Mouse (Mus musculus) layer of hippocampus, adult 11-12 months (tissue): ENCODE measurements around the gene Gtf2ird1.
"Not testable (repeated sequence)": the region's sequence is repeated elsewhere in the genome, so short reads cannot be mapped to it uniquely, and the experiment has no call there.

Experiments
- DNase-seq: peaks from one replicate; pipeline ENCODE4 v3.0.0; 2022; ENCODE audit warnings: low spot score

Gtf2ird1 gene

DNA sequence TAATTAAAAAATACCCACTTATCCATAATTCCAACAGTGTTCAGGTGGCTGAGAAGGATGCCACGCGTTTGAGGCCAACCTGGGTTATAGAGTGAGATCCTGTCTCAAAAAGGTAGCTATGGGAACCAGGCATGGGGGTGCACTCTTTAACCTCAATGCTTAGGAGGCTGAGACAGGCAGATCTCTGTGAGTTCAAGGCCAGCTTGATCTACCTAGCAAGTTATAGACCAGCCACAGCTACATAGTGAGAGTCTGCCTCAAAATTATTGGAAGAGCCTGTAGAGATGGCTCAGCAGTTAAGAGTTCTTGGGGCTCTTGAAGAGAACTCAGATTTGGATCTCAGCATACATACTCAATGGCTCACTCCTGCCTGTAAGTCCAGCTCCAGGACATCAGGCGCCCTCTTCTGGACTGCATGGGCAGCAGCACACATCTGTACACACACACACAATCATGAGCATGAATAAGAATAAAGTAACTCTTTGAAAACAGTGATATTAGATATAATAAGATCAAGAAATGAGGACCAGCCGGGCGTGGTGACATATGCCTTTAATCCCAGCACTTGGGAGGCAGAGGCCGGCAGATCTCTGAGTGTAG is 18.6 kb upstream of the Gtf2ird1 start:
- no peak for DNase-seq

DNA sequence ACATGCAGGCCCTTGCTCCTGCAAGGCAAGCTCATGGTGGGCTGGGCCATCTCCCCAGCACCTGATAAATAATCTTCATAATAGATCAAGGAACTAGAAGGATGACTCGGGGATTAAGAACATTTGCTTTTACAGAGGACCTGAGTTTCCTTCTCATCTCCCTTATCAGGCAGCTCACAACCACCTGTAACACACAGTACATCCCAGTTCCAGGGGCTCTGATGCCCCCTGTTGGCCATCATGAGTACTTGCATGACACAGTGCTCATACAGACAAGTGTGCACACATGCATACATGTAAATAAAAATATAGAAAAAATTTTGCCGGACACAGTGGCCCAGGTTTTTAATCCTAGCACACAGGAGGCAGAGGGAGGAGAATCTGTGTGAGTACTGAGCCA is 17.4 kb upstream of the Gtf2ird1 start:
- DNase-seq, result no peak

DNA sequence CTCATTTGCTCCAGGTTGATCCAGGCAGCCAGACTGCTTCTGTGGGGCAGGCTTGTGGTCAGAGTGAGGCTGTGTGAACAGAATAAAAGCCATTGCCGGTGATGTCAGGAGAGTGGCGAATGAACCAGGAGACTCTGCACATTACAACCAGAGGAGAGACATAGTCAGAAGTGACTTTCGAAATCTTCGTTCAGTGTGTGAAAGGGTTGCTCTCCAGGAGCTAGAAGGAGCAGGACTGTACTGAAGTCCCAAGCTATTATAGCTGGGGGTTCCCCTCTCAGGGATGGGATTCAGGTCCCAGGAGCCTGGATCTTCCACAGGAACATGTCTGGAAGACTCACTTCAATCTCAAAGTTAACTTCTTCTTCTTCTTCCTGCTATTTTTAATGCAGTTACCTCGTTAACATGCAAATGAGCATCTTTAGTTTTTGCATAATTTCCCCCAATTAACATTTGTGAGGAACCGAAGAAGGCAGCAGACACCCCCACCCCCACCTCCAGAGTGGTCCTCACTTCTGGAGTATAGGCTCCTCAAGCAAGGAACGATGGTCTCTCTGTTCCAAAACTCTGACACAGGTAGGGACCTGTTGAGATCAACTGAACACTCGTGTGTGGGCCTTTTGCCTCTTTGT is 14.1 kb upstream of the Gtf2ird1 start:
- no peak for DNase-seq

DNA sequence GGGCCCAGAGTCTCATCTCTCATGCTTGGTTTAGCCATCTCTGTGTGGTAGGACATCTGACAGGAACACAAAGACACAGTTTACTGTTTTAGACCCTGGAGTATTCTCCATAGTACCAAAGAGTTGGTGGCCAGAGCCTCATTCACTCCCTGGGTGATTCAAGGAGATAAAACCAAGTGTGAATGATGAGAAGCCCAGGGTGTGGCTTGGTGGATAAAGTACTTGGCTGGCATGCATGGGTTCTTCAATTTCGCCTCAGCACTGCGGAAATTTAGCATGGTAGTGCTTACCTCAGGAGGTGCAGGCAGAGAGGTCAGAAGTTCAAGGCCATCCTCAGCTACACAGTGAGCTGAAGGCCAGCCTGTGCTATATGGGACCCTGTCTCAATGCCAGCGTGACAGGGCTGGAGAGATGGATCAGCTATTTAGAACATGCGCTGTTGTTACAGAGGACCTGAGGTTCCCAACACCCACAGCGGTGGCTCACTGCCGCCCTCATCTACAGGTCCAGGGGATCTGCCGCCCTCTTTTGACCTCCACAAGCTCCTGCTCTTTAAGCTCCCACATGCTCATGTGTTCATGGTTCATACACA is 13.1 kb upstream of the Gtf2ird1 start:
- no peak for DNase-seq

DNA sequence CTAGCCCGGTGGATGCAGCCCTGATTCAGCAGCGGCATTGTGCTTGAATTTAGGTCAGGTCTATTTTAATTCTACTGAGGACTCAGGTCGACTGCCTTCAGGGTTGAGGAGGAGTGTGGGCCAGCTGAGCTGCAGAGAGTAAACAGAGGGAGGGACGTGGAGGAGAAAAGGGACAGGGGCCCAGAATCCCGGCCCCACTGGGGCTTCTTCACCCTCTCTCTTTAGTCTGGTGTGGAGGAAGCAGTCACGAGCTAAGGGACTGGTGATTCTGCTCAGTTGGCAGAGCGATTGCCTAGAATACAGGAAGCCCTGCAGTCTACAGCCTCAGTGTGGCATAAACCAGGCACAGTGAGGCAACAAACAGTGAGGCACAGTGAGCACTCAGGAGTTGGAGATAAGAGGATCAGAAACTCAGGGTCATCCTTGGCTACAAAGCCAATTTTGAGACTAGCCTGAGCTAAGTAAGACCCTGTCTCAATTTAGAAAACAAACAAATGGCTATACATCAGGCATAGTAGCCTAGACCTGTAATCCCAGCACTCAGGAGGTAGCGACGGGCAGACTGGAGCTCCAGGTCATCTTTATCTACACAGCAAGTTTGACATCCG is 11.7 kb upstream of the Gtf2ird1 start:
- no peak for DNase-seq

DNA sequence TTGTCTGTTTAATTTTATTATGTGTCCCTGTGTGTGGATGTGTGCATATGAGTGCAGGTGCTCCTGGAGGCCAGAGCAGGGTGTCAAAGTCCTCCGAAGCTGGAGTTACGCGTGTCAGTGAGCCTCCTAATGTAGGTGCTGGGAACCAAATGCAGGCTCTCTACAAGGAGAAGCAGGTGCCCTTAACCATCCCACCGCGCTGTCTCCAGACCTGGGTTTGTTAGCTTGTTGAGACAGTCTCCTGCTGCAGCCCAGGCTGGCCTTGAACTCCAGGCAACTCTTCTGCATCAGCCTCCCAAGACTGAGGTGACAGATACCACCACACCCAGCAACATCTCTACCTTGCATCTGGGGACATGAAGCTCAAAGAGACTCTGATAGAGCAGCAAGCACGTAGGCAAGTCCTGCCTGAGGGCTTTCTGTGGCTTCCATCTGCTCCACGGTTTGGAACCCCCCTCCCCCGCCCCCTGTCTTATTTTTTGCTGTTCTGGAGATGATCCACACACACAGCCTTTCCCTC is 10.6 kb upstream of the Gtf2ird1 start:
- no peak for DNase-seq

DNA sequence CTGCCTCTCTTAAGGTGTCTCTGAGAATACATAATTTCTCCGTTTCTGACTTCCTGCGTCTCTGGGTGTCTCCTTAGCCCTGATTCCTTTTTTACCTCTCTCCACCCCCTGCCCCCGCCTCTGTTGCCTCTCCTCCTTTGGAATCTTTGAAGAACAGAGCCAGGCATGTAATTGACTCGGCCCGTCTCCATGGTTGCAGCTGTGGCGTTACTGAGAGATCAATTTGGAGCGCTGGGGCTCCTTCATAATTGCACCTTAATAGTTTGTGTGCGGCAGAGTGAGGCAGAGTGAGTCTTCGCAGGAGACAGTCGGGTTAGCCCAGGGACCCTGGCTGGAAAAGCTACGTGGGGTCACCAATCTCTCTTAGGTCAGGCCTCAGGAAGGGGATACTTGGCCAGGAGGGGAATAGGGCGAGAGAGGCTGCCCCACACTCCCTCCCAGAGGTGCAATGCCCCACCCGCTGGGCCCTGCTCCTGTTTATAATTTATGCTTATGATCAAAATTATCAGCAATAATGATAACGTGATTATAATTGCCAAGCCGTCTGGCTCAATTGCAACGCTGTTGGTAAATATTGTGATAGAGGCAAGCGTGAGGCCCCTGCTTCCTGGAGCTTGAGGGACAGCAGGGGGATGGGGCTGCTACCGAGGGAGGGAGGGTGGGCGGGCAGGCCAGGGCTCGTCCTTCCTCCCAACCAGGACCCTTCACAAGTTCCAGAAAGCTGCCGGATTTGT is 9.9 kb upstream of the Gtf2ird1 start:
- no peak for DNase-seq

DNA sequence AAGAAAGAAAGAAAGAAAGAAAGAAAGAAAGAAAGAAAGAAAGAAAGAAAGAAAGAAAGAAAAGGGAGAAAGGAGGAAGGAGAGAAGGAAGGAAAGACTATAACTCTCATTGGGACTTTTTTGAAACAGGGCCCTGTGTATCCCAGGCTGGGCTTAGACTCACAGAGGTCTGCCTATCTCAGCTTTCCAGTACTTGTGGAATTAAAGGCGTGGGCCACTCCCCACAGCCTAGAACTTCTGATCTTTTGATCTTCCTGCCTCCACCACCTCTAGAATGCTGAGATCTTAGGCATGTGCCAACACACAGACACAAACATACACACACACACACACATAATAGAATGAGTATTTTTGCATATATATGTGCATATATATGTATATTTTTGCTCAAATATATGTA is 8.7 kb upstream of the Gtf2ird1 start:
- no peak for DNase-seq

DNA sequence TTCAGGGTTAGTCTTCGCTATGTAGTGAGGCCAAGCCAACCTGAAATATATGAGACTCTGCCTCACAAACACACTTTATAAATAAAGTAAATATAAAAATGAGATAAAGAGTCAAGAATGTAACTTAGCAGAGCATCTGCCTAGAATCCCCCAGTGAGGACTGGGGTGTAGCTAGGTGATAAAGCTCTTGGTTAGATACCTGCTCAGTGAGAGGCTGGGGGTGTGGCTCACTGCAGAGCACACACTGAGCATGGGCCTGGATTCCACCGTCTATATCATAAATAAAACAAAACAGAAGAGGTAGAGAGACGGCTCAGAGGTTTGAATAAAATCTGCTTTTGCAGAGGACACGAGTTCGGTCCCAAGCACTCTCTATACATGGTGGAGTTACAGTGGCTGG is 7.7 kb upstream of the Gtf2ird1 start:
- no peak for DNase-seq

DNA sequence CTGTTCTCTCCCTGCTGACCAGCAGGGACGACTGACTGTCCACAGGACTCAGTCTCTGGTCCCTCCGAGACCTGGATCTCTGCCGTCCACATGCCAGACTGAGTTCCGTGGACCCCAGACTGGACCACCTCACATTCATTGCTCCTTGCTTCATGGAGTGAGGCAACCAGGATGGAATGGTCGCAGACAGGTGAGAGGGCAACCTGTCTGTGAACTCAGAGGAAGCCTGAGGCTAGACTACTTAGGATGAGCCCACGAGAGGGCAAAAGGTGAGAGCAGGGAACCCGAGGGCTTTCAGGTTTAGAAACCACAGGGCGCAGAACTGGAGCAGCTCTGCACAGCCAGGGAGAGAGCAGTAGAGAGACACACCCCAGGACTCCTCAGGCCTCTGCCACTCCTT is 6.2 kb upstream of the Gtf2ird1 start:
- DNase-seq, result no peak

DNA sequence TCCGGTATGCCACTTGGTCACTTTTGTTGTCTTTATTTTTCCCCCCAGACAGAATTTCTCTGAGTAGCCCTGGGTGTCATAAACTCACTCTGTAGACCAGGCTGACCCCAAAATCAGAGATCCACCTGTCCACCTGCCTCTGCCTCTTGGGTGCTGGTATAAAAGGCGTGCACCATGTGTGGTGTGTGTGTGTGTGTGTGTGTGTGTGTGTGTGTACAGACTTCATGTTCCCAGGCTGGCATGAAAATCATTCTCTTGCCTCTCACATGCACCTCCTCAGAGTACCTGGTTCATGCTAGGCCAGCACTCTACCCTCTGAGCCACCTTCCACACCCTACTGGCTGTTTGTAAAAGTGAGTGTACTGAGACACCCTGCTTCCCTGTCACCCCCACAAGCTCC is 5.8 kb upstream of the Gtf2ird1 start:
- no peak for DNase-seq

DNA sequence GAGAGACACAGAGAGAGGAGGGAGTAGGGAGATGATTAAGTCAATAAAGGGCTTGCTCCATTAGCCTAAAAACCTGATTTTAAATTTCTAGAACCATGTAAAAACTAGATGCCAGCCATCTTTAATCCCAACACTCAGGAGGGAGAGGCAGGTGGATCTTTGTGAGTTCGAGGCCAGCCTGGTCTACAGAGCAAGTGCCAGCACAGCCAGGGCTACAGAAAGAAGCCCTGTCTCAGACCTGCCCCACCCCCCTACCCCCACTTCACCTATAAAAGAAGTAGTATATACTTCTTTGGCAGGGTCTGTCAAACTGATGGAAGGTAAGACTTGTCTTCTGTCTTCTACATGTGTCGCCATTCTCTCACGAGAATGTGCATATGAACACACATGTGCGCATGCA is 4.0 kb upstream of the Gtf2ird1 start:
- DNase-seq, result no peak

DNA sequence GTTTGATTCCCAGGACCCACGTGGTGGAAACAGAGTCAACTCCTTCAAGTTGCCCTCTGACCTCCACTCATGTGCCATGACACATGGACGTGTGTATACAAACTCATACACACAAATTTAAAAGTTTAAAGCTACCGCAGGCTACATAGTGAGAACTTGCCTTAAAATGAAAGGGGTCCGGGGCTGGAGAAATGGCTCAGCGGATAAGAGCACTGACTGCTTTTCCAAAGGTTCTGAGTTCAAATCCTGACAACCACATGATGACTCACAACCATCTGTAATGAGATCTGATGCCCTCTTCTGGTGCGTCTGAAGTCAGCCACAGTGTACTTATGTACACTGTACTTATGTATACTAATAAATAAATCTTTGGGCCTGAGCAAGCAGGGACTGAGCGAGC is 2.6 kb upstream of the Gtf2ird1 start:
- DNase-seq, result no peak

DNA sequence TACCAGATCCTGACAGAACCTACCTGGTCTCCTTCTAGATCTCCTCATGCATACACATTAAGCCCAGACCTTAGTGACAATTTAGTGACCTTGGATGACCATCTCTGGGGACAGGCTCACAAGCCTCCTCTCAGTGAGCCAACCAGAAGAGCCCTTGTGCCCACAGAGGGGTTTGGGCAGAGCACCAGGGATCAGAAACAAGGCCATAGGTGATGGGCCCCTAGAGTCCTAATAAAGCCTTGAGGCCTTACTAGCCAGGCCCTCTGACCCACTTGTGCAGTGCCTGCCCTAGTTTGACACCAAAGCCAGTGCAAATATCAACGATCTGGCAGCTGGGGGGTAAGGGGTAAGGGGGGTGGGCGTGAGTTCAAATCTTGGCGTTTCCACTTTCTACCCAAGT is 1.9 kb upstream of the Gtf2ird1 start:
- DNase-seq, result no peak

DNA sequence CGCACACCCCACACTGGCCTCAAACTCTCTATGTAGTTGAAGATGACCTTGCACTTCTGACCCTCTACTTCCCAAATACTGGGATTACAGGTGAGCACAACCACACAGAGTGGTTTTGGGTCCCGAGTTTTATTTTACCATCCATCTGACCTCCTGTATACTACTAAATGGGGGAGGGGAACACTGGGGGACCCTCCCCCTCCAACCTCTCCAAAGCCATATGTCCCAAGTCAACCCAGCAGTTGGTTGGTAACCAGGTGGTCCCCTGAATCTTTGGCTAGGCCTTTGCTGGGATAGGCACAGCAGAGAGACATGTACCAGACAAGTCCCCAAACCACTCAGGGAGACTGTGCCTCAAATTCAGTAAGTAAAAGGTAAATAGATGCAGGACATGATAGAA is 855 bp upstream of the Gtf2ird1 start:
- no peak for DNase-seq

DNA sequence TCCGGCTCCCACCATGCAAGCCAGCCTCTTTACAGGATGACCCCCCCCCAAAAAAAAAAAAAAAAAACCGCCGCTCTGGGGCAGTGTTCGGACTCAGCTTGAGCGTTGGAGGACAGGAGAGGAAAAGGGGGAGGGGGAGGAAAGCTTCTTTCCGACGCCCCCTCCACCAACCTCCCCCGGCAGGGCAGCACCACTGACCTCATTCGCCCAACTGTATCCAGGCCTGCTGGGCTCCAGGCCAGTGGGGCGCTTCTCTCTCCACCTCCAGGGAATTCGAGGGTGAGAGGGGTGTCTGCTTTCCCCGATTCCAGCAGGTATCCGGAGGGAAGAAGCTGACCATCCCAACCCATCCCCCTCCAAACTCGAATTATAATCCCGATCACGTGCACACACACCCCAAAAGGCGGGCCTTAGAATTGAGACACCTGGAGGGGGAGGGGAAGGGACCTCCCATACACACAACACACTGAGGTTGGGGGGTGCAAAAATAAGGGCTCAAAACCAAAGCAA is 547 bp downstream of the Gtf2ird1 start:
- peak; percentile 36 for DNase-seq

DNA sequence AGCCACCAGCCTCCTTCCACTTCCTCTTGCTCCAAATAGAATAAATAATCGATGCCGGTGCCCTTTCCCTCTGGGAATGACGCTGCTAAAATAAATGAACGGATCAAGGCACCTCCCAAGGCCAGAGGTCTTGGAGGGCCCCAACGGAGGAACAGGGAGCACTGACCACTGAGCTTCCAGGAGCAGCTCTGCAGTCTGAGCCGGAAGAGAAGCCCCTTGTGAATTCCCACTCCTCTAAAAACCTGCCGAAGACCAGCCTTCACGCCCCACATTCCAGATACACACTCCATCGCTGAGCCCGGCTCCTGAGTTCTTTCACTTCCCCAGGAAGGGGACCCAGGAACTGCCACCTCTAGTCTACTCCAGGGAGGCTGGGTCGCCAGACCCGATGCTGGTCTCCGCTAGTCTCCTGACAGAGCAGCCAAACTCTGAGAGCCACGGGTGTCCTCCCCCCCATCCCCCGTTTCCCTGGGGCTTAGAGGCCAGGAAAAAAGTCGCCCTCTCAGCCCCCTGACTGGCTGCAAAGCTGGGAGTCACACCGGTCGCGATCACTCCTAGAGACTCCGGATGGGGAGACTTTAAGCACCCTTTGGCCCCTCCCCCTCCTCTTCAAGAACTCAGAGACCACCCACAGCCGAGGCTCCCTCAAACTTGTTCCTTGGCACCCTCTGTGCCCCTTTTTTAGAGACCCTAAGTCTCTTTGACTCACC is 1.2 kb downstream of the Gtf2ird1 start:
- DNase-seq, result peak; percentile 20

DNA sequence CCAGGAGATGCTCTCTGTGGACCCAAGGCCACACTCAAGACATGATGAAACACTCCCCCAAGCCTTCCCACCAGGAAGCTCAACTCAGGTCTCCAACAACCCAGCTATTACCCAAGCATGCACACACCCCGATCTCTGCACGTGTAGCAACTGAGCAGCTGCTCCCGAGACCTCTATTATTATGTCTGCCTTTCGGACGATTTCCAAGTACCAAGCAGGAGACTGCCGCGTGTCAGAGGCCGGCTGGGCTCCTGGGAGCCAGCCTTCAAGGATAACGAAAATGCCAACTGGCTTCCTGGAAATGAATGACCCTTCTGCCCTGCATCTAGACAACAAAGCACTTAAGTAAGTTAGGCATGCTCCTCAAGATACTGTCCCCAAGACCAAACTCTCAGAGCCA is 2.1 kb downstream of the Gtf2ird1 start:
- DNase-seq, result no peak

DNA sequence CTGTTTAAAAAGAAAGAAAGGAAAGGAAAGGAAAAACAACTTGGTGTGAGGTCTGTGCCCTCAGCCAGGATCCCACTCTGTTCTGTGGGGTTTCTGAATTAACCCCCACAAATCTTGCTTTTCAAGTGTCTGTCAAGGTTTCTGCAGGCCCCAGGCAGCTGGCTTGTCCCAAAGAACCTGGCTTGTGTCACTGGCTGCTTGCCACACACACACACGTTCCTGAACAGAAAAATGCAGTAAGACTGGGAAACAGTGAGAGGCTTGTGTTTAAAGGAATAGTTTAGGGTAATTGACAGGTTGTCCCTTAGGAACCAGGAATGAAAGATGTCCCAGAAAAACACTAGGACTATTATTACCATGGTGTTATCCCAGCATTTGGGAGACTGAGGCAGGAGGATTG is 2.9 kb downstream of the Gtf2ird1 start:
- no peak for DNase-seq

DNA sequence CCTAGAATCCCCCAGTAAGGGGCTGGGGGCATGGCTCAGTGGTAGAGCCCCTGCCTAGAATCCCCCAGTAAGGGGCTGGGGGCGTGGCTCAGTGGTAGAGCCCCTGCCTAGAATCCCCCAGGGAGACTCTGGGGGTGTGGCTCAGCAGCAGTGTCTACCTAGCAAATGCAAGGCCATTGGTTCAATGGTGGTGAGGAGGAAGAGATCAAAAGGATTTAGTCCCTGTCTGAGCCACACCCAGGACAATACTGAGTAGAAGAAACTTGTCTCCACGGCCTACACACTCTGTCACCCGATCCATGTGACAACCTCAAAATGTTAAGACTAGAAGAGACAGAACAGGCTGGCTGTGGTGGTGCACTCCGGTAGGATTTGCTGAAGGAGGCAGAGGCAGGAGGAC is 9.8 kb downstream of the Gtf2ird1 start:
- not testable (repeated sequence) for DNase-seq

DNA sequence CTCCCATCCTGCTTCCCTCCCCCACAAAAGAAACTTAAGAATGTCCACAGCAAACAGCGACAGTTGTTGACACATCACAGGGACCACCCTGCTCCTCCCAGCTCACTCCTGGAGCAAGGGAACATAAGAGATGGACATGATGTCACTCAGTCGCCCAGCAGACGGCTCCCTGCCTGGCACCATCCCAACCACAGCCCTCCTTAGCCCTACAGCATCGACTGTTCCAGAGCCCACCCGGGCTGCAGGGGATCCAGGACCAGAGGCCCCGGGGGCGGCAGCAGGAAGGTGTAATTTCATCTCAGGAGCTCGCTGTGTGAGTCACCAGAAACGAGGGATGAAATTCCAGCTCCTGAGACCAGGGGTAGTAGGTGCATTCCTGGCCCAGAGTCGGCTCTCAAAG is 10.6 kb downstream of the Gtf2ird1 start:
- DNase-seq, result no peak
